Mouse (Mus musculus) layer of hippocampus, adult 18-20 months (tissue): ENCODE data around the gene Ankrd16. TPM values are rescaled to one million over a fixed set of nuclear protein-coding genes. Genes with fewer than 3 reads are reported as not detected.

Experiments used
- DNase-seq, 2 experiments: peaks; one replicate each; pipeline ENCODE4 v3.0.0; 2022; ENCODE audit warnings: low spot score in 2 of 2
- long read RNA-seq: library from polyadenylated mRNA; stranded (forward); transcript quantifications from one replicate; pipeline ENCODE4 v2.0.0, GENCODE M21; 2021
- total RNA-seq, 2 experiments: library from RNA; stranded (reverse); gene quantifications; 2 replicates each; pipeline ENCODE4 v1.2.3; 2021

The Ankrd16 gene
- total RNA-seq: 10 to 100 TPM; 45.5 to 50.0 TPM
- long read RNA-seq, transcript Ankrd16-201 (7 exons, 1,618 nt): major isoform, 11 of 25 reads
- long read RNA-seq, partial matches to known transcripts: 1 of 25 reads
- long read RNA-seq, other reads (novel, unspliced or antisense): 12 of 25 reads

DNA sequence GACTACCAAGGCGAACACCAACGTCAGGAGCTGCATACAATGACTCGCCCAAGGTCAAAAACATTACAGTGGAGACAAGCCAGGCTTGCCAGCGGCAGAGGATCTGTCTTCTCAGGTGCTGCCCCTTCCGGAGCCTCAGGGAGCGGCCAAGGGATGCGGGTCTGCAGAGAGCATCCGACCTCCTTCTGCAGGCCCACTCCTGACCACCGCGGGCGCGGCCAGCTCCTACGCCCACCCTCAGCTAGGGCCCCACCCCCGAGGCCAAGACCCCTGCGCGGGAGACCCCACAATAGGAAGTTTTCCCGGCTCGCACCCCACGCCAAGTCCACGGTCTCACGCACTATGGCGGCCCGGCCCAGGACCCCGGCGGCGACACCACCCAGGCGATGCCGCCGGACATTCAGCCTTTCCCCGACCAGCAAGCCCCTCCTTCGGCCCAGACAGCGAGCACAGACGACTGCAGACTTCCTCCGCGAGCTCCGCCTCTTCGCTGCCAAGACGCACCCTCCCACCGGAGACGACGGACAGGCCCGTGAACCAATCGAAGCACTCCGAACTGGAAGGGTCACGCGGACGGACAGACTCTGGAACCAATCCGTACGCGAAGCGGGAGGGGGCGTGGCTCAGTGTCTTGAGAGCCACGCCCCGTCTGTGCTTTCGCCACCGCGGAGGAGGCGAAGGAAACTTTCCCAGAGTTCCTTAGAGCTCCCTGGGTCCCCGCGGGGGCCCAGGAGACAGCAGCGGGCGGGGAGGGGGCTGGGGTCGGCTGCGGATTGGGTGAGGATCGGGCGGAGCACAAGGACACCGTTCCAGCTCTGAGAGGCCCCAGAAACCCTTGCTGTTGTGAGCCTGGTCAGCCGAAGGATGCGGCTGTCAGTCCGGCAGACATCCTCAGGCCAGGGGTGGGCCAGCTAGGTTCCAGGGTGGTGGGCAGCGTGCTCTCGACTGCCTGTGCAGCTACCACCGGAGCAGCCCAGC, at the start of gene Ankrd16, which contains the start of gene Fbh1:
TSS of gene Ankrd16 (plus strand) at position 786 of the 978 bp plus-strand sequence.
TSS of gene Fbh1 (minus strand) at position 492 of the 978 bp plus-strand sequence.
- peak; percentile 100 for DNase-seq

DNA sequence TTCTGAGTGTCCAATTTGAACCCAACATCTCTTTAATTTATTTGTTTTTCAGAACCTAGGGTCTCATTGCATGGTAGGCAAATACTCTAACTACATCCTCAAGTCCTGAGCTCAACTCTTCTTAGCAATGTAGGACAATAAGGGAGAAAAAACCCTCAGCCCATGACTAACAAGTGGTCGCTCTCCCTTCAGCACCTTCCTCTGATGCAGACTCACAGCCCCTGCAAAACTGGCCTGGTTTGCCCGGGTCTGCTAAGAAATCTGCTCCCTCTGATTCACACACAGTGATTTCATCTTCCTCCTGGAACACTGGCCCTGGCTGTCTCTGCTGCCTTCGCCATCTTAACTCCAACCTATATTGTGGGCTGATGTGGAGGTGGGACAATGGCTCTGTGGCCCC, 48.6 kb upstream of the Ankrd16 start:
- DNase-seq: no peak

DNA sequence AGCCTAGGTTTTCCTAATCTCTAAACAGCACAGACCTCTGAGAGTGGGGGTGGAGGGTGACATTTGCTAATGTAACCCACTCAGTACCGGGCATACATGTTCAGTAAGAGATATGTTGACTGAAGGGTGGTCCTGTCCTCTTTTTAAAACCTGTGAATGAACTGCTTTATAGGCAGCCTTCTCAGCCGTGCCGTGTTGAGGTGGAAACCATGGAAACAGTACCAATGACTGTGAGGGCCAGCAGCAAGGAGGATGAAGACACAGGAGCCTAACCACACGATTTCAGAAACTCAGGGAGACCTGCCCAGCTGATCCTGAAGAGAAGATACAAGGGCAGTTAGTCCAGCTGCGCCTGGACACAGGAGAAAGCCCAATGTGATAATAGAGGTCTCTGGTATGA, 44.7 kb upstream of the Ankrd16 start:
- no peak for DNase-seq

DNA sequence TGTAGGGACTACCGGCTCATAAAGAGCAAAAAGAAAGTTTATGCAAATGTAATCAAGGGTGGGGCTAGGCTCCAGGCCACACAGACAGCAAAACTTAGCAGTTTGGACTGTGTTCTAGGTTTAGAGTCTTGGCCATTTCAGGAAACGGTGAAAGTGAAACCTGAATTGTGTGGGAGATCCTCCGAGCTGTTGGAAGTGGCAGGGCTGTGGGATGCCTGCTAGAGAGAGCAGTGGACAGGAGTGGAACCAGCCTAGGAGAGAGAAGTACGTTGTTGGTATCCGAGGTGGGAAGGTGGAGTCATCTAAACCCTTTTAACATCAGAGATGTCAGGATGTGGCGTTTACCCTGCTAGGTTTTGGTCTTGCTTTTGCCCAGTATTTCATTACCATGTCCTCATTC, 41.8 kb upstream of the Ankrd16 start:
- DNase-seq: no peak

DNA sequence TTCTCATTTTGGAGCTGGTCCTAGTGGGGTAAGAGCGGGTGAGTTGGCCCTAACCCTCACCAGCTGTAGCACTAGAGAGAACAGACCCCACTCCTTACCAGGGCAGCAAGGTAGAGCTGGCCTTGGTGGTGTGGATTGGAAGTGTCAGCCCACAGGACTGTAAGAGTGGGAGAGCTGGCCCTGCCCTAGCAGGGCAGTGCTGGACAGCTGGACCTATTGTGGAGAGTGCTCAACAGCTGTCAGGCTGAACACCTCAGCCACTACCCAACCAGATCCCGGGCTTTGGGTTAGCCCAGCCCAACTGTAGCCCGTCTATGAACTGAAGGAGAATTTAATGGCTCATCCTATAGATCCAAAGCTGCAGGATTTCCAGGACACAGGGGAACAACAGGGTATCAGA, 38.9 kb upstream of the Ankrd16 start:
- DNase-seq: no peak

DNA sequence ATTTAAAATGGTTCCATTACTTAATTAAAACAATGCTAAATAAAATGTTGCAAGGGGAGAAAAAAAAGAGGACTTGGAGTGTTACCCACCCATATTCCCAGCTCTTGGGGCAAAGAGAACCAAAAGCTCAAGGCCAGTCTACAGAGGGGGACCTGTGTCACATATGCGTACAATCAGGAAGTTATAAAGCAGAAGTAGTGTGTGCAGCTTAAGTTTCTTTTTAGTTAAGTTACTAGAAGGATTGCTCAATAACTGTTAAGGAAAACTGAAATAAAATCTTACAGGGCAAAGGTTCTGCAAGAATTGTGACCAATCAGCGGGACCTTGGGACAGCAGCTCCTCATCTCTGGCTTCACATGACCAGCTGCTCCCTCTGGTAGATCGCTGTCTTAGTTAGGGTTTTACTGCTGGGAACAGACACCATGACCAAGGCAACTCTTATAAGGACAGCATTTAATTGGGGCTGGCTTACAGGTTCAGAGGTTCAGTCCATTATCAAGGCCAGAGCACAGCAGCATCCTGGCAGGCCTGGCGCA, 38.1 kb upstream of the Ankrd16 start:
- DNase-seq: no peak

DNA sequence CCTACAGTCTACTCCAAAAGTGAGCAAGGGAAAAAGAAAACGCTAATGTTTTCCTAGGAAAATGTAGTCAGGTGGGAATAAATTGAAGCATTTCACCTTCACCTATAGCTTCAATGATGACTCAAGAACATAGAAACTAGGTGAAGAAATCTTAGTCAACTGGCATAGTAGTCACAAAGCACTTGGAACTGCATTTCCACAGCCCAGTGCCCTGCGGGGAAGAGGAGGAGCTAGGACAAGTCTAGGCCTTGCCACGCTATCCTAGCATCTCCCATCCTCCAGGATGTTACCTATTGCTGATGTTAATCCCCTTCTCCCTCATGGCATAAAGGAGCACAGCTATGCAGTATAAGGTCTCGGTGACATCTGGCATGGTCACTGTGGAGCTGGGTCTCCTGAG, 15.1 kb upstream of the Ankrd16 start:
- no peak for DNase-seq

DNA sequence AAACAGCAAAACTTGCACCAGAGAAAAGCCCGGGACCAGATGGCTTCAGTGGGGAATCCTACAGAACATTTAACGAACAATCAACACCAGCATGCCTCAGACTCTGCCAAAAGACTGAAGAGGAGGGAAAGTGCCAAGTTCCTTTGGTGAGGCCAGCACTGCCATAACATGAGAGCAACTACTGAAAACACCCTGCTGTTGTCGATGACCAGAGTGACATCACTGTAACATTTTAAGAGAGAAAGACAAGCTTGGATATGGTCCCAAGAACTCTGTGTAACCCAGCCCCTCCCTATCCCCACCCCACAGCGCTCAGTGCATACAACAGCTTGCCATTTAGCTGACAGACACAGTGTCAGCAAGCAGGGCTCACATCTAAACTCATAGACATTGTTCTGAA, 12.0 kb upstream of the Ankrd16 start:
- peak; percentile 73 to 88 for DNase-seq

DNA sequence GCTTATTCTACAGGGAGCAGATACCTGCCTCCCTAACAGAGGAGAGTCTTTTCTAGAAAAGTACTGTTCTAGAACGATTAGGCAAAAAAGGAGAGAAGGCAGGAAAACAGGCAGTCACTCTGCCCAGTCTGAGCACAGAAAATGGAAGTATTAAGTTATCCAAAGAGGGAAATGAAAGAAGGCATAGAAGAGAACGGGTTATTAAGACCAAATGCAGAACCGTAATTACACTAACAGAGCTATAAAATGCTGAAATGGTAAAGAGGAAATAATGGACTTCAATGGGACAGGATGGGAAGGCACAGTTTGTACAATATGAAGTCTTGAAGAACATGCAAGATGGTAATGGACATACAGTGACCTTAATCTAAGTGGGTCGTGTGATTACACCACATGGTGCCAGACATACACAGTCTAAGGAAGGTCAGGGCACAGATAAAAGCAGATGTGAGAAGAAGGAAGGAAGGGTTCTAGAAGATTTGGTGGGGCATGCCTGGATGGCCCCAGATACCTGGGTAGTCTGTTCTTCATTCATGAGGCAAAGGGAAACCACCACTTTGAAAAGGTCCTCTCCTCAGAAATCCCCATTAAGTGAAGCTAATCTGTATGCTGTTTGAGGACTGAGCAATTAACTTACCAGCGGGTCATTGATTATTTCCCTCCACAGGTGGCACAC, 11.1 kb upstream of the Ankrd16 start:
- DNase-seq: no peak

DNA sequence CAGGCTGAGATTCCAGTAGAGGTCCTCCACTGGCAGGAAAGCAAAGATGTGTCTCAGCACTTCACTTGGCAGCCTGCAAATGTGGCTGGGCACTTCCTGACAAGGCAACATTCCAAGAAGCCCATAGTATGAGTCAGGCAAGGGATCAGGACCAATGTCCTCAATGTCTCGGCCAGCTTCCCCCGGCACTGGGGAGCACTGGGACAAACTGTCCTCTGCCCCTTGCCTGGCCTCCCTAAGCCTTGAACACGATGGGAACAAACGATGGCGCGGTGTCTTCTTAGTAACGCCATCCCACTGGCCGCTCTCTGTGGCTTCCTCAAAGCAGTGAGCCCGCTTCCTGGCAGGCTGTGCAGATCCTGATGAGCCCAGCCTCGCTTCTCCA, 10.5 kb upstream of the Ankrd16 start:
- DNase-seq: peak in 1 of 2 experiments; percentile 21

DNA sequence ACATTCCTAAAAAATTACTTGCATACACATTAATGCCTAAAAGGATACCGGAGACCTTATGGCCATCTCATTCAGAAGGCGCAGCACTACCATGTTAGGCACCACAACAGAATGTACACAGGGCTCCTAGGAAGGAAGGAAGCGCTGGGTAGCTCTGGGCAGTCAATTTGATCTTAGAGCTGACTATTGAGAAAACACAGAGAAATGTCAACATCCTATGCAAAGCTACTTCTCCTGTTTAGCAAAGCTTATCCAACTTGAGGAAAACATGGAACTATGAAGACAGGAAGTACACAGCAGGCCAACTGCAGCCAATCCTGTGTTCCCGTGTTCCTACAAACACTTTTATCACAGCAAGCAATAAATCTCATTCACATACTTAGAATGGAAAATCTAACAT, 6.0 kb upstream of the Ankrd16 start:
- no peak for DNase-seq

DNA sequence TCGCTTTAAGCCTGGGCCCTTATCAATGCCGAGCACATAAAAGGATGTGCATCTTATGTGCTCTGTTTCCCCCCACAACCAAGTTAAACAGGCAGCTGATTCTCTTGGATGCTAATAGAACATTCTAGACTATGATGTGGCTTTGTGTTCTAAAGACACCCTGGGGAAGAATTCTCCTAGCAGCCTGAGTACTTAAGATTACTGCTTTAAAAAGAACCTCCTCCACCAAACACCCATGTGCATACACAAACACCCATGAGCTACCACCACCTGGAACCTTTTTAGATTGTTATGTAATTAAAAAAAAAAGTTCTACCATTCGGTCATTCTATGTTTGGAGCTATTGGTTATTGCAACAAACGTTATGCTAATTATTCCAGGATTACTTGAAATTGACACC, 5.3 kb upstream of the Ankrd16 start:
- peak in 1 of 2 experiments; percentile 15 for DNase-seq

DNA sequence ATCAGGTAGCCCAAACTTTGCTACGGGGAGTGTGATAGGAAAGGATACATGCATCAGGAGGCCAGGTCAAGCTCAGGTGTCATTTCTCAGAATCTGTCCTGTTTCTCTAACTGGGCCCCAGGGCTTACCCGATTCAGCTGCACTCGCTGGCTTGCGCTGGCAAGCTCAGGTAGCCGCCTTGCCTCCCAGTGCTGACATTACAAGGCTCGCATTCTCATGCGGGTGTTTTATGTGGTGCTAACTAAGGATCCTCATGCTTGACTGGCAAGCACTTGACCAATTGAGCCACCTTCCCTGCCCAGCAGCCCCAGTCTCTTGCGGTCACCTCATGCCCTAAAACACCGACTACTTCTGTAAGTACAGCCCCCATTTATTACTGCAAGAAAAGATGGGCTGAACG, 3.2 kb upstream of the Ankrd16 start:
- DNase-seq: no peak

DNA sequence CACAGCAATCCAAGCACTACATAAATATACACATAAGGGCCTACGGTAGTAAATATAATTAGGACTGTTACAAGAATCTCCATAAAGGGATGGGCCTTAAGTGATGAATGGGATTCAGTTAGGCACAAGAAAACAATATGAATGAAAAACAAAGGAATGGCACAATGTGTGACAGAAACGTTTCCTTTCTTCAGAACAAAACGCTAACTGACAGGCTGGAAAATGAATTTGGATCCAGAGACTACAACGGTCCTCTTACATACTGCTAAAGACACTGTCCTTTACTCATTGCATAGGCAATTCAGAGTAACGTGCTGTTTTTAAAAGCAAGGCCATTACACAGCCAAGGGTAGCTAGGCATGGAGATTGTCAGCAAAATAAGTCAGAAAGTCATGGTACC, 2.6 kb upstream of the Ankrd16 start:
- no peak for DNase-seq

DNA sequence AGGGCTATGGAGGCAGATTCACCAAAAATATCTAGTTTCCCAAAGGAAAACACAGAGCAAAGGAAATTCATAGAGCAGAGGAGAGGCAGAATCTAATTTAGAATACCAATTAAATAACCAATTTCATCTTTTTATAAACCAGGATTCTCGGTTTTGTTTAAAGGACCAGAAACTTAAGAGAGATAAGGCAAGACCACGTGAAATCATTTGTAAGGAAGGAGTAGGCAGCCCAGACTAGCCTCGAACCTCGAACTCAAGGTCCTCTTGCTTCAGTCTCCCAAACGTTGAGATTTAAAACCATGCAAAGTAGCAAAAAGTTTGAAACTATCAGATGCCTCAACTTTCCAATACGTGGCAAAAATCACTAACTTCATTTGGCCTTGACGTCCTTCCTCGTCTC, 1.3 kb upstream of the Ankrd16 start:
- DNase-seq: no peak

DNA sequence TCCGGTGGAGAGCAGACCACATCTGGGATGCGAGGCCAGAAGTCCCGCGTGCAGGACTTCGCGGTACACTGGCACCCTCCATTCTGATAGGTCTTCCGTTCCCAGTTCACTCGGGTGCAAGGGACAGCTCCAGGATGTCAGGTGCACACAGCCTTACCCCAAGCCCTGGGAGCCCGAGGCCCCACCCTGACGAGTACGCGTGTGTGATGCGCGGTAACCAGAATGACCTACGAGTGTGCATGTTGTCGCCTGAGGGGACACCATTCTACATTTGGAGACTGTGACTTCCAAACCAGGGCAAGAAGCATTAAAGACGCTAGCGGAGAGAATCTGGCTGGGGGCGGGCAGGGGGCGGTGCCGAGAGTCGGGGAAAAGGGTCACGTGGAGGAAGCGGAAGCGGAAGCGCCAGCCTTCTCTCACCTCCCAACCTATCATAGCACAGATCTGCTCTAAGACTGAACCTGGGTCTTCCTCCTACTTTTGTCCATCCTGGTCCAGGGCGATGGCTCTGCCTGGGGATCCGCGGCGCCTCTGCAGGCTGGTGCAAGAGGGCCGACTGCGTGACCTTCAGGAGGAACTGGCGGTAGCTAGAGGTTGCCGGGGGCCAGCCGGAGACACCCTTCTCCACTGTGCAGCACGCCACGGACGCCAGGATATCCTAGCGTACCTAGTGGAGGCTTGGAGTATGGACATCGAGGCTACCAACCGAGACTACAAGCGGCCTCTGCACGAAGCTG, 579 bp downstream of the Ankrd16 start:
- DNase-seq: peak; percentile 75 to 89

DNA sequence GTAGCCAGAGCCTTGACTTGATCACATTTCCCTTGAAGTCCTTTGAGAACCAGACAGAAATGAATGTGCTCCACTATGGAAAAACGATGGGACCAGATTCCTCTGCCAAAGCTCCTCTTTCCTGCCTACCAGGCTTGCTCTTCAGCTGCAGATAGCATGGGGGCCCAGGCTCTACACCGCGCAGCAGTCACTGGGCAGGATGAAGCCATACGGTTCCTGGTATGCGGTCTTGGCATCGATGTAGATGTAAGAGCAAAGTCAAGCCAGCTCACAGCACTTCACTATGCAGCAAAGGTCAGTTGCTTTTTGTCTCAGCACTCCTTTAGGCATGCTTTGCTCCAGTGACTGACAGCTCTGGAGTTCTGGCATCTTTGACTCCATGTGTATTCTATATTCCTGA, 6.5 kb downstream of the Ankrd16 start:
- DNase-seq: no peak

DNA sequence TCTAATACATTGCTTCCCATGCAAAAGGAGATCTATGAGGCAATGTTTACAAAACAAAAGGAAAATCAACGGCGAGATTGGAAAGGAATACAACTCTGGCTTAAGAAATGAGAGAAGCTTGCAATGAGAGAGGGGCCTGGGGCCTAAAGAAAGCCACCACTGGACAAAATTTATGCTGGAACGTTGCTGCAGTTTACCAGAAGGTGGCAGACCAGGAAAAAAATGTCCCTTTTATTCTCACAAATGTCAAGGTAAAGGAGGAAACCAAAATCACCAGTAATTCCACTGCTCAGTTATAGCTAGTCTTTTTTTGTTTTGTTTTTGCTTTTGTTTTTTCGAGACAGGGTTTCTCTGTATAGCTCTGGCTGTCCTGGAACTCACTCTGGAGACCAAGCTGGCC, 17.0 kb downstream of the Ankrd16 start:
- DNase-seq: no peak

DNA sequence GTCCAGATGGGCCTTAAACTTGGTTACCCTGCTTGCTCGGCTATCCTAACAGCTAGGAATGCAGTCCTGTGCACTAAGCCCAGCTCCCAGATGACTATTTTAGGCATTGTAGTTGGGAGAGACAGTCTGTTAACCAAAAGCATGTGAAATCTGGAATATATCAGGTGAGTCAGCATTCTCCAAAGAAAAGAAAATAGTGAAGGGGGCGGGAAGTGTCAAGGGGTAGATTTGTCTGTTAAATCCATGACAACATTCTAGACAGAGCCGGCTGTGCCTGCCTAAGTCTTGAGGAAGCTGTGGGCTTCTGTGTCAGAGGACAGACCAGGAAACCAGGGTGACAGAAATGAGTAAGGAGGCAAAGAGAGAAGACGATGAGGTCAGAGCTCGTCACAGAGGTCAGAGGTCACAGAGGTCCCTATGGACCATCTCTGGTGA, 20.3 kb downstream of the Ankrd16 start:
- DNase-seq: no peak

DNA sequence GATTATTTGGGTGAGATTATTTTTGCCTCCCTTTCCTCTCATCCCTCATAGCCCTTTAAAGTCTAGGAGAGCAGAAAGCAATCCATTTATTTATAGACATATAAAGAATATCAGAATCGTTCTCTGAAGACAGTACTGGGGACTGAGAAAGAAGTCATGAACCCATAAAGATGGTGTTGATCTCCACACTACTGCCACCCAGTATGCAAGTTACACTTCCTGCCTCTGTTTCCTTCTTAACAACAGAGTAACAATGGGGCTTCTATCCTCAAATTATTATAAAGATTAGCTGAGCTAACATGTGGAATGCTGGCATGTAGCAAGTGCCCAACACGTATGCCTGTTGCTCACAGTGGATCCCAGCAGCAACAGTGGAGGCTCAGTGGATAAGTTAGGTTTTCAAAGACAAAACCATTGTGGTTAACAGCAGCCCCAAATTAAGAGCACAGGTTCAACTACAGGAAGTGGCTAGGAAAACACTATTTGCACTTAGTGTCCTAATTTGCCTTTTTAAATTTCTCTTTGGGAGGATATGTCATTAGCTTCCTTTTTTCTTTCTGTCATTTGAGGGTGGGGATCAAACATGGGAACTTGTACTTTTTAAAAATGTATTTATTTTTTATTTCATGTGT, 23.7 kb downstream of the Ankrd16 start:
- DNase-seq: no peak
